Mouse (Mus musculus) forebrain, embryonic 11.5 days (tissue): ENCODE results near the gene Dusp3. TPM values are rescaled to one million over a fixed set of nuclear protein-coding genes. Genes with fewer than 3 reads are reported as not detected.

Experiments used
- ATAC-seq: fragments of 200-750 bp; cut with Nextera tagmentation; replicated peaks from 2 replicates; pipeline ENCODE4 v1.8.0; 2017; ENCODE audit warnings: moderate TSS enrichment; ENCODE audit not compliant: low FRiP score
- DNase-seq: peaks from one replicate; pipeline ENCODE4 v3.0.0-alpha.2; 2017; ENCODE audit warnings: low spot score
- H3K27ac ChIP-seq: fragments of 300-500 bp; sonication (generic); 2 replicates; pipeline ENCODE4 v1.5.1; 2014; ENCODE audit warnings: low read depth, low read length
- H3K27me3 ChIP-seq: fragments of 300-500 bp; sonication (generic); 2 replicates; pipeline ENCODE4 v1.6.1; 2014; ENCODE audit warnings: mild to moderate bottlenecking, low read length, mixed read lengths; ENCODE audit not compliant: control insufficient read depth, insufficient read depth
- H3K36me3 ChIP-seq: fragments of 300-500 bp; sonication (generic); 2 replicates; pipeline ENCODE4 v1.6.1; 2014; ENCODE audit warnings: mild to moderate bottlenecking, low read length, moderate library complexity, mixed read lengths; ENCODE audit not compliant: control insufficient read depth, insufficient read depth
- H3K4me1 ChIP-seq: fragments of 300-500 bp; sonication (generic); replicated peaks from 2 replicates; pipeline ENCODE4 v1.6.1; 2014; ENCODE audit warnings: low read length, mixed read lengths; ENCODE audit not compliant: control insufficient read depth, insufficient read depth
- H3K4me2 ChIP-seq: fragments of 300-500 bp; sonication (generic); 2 replicates; pipeline ENCODE4 v1.6.1; 2014; ENCODE audit warnings: low read depth, mild to moderate bottlenecking, low read length, moderate library complexity, mixed read lengths; ENCODE audit not compliant: severe bottlenecking
- H3K4me3 ChIP-seq: fragments of 300-500 bp; sonication (generic); 2 replicates; pipeline ENCODE4 v1.5.1; 2014; ENCODE audit warnings: low read depth, low read length
- H3K9ac ChIP-seq: fragments of 300-500 bp; sonication (generic); 2 replicates; pipeline ENCODE4 v1.6.1; 2014; ENCODE audit warnings: low read length
- H3K9me3 ChIP-seq: fragments of 300-500 bp; sonication (generic); 2 replicates; pipeline ENCODE4 v1.6.1; 2016; ENCODE audit warnings: low read length, mixed read lengths; ENCODE audit not compliant: control insufficient read depth
- WGBS: fragments of 180-500 bp; shearing (Covaris S2); extraction: QIAGEN DNeasy Blood & Tissue Kit; methylation state at CpG from one replicate; pipeline ENCODE4 v1.1.7; 2014; 5-methylcytosine and 5-hydroxymethylcytosine counted together
- polyA plus RNA-seq: library from polyadenylated mRNA; unstranded; fragments of >200 nt; fragmentation: Nextera tagmentation; extraction: Ambion mirVana; gene quantifications from 2 replicates; pipeline ENCODE4 v1.2.1, GENCODE M21; 2014

The Dusp3 gene
- polyA plus RNA-seq, 1 experiment from 2014 or later, result 10.4 TPM

GRCm38 (mm10) chr11:101953441-101953840, 33.4 kb downstream of the Dusp3 start:
- Histone ChIP-seq H3K27me3 (peaks cover 3% of the 10 kb centered on the region), H3K4me3 (no peak overlapping the region)
- ATAC-seq, result no peak

GRCm38 (mm10) chr11:101952541-101953341, 34.1 kb downstream of the Dusp3 start:
- H3K9me3 ChIP-seq, result no peaks in the 10 kb centered on the region
- no peak overlapping the region for H3K27ac ChIP-seq
- peak overlapping the region; percentile 12; the same call in 1 of the 2 replicates for H3K4me2 ChIP-seq
- no peak overlapping the region; the same call in 1 of the 2 replicates for H3K9ac ChIP-seq
- H3K4me3 ChIP-seq, result no peak overlapping the region
- H3K27me3 ChIP-seq, result peaks cover 3% of the 10 kb centered on the region
- H3K36me3 ChIP-seq, result no peaks in the 10 kb centered on the region
- ATAC-seq (no peak), DNase-seq (no peak)
- H3K4me1 ChIP-seq, result peaks cover 10% of the 10 kb centered on the region; the same call in 1 of the 2 replicates
- 24% methylated on average over 24 of the region's 24 CpGs for WGBS

More at GRCm38 (mm10) chr11:101953441-101953840, 33.4 kb downstream of the Dusp3 start:
- Histone ChIP-seq H3K27ac (no peak overlapping the region), H3K4me2 (no peak overlapping the region), H3K36me3 (no peaks in the 10 kb centered on the region), H3K9ac (no peak overlapping the region), H3K4me1 (peaks cover 10% of the 10 kb centered on the region; the same call in 1 of the 2 replicates), H3K9me3 (no peaks in the 10 kb centered on the region)
- 75% methylated on average over 4 of the region's 4 CpGs for WGBS
- DNase-seq, result no peak

DNA sequence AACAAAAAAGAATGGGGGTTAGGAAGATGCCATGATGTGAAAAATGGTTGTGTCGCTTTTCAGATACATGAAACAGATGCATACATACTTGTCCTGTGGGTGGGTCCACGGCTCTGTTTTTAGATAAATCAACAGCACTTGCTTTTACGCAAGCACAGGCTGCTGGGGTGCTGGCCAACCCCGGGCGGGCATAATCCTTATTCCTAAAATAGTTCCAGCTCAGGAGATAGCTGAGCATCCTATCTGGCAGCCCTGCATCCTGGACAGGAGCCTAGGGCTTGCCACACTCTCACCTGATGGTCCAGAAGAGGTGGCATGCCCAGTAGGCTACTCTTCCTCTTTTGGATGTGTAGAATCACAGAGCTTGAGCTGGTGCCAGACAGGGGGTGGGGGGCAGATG, 36.8 kb downstream of the Dusp3 start:
- no peak overlapping the region for H3K4me2 ChIP-seq
- no peak for ATAC-seq
- H3K9me3 ChIP-seq, result no peaks in the 10 kb centered on the region
- no peaks in the 10 kb centered on the region for H3K36me3 ChIP-seq
- H3K27me3 ChIP-seq, result peaks cover 3% of the 10 kb centered on the region
- DNase-seq, result no peak
- WGBS, result 87% methylated on average over 5 of the region's 5 CpGs
- no peak overlapping the region for H3K4me3 ChIP-seq
- no peak overlapping the region for H3K9ac ChIP-seq
- H3K4me1 ChIP-seq, result peaks cover 10% of the 10 kb centered on the region; the same call in 1 of the 2 replicates
- H3K27ac ChIP-seq, result no peak overlapping the region

GRCm38 (mm10) chr11:101946525-101946924, 40.3 kb downstream of the Dusp3 start:
- Histone ChIP-seq H3K4me3 (no peak overlapping the region), H3K4me2 (no peak overlapping the region), H3K27me3 (no peaks in the 10 kb centered on the region; the same call in 1 of the 2 replicates), H3K27ac (no peak overlapping the region), H3K4me1 (no peaks in the 10 kb centered on the region), H3K9me3 (no peaks in the 10 kb centered on the region), H3K36me3 (no peaks in the 10 kb centered on the region), H3K9ac (no peak overlapping the region)
- DNase-seq, result peak; percentile 67
- WGBS, result 28% methylated on average over 5 of the region's 5 CpGs
- ATAC-seq, result no peak

- H3K4me3 ChIP-seq, result no peak overlapping the region
- no peak overlapping the region for H3K9ac ChIP-seq
- no peak for ATAC-seq
- 39% methylated on average over 3 of the region's 3 CpGs for WGBS
- H3K27me3 ChIP-seq, result peaks cover 10% of the 10 kb centered on the region
- H3K4me1 ChIP-seq, result no peaks in the 10 kb centered on the region
- no peaks in the 10 kb centered on the region for H3K36me3 ChIP-seq
- no peak overlapping the region for H3K4me2 ChIP-seq
- no peaks in the 10 kb centered on the region for H3K9me3 ChIP-seq
- H3K27ac ChIP-seq, result no peak overlapping the region
- DNase-seq, result no peak
Observed at GRCm38 (mm10) chr11:101943055-101943454, 43.8 kb downstream of the Dusp3 start.

DNA sequence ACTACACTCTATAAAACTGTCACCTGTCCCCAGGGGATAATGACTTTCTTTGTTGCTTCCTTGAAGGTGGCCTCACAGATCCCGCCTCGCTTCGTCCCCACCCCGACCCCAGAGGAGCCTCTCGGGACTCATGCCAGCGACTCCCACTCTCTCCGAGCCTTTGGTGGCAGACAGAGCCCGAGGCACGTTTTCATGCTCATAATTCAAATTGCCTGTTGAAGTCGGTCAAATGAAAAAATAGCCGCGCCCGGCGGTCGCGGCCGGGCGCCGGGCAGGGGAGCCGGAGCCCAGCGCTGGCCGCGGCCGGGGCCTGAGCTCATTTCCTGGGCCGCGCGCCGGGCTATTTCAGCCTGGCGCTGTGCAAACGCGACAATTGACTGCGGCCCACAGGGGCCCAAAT, 49.7 kb downstream of the Dusp3 start:
- no peaks in the 10 kb centered on the region for H3K9me3 ChIP-seq
- H3K4me1 ChIP-seq, result 0 out of 2 replicates have a peak, but pooled peaks cover 2% of the 10 kb centered on the region
- under 1% methylated on average over 32 of the region's 32 CpGs for WGBS
- H3K4me2 ChIP-seq, result peak overlapping the region; percentile 85
- no peaks in the 10 kb centered on the region for H3K36me3 ChIP-seq
- H3K4me3 ChIP-seq, result peak overlapping the region; percentile 38
- peaks cover 15% of the 10 kb centered on the region for H3K27me3 ChIP-seq
- H3K27ac ChIP-seq, result no peak overlapping the region
- no peak for DNase-seq
- H3K9ac ChIP-seq, result peak overlapping the region; percentile 58
- no peak for ATAC-seq

- H3K27me3 ChIP-seq, result peaks cover 15% of the 10 kb centered on the region
- ATAC-seq, result no peak
- no peak overlapping the region for H3K4me2 ChIP-seq
- H3K9me3 ChIP-seq, result no peaks in the 10 kb centered on the region
- 0 out of 2 replicates have a peak, but pooled peaks cover 2% of the 10 kb centered on the region for H3K4me1 ChIP-seq
- WGBS, result 34% methylated on average over 7 of the region's 7 CpGs
- DNase-seq, result no peak
- no peak overlapping the region for H3K9ac ChIP-seq
- H3K4me3 ChIP-seq, result no peak overlapping the region
- no peaks in the 10 kb centered on the region for H3K36me3 ChIP-seq
- no peak overlapping the region for H3K27ac ChIP-seq
Observed at GRCm38 (mm10) chr11:101936421-101936820, 50.4 kb downstream of the Dusp3 start.

DNA sequence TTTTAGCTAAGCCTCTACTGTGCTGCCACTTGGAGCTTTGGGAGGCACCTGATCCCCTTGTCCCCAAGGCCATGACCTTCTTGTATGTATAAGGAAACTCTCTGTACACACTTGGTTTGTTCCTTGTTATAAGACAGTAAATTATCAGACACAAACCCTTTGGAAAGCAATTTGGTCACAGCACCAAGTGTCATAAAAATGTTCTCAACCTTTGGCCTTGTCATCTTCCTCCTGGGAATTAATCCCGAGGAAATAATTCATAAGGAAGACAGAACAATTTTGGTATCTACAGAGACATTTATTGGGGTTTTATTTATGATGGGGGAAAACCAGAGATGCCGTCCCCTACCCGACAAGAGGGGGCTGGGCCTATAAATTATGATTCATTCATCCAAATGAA, 51.1 kb downstream of the Dusp3 start:
- no peak overlapping the region for H3K4me2 ChIP-seq
- no peak overlapping the region for H3K27ac ChIP-seq
- ATAC-seq (no peak), DNase-seq (no peak)
- H3K9ac ChIP-seq, result no peak overlapping the region
- no peaks in the 10 kb centered on the region for H3K36me3 ChIP-seq
- H3K9me3 ChIP-seq, result no peaks in the 10 kb centered on the region
- H3K4me1 ChIP-seq, result 0 out of 2 replicates have a peak, but pooled peaks cover 2% of the 10 kb centered on the region
- WGBS, result 90% methylated on average over 3 of the region's 3 CpGs
- H3K27me3 ChIP-seq, result peaks cover 12% of the 10 kb centered on the region
- H3K4me3 ChIP-seq, result no peak overlapping the region
